Mouse (Mus musculus) splenic B cell, adult 2 months (primary cell): ENCODE results near the gene Igfbp7.
A peak's percentile ranks its signal among the peaks of the same experiment; 100 is the strongest.

ENCODE experiments used
- DNase-seq: peaks from one replicate; pipeline ENCODE4 v3.0.0-alpha.2; 2011; ENCODE audit warnings: low read depth, low spot score
- H3K27me3 ChIP-seq: 2 replicates; pipeline ENCODE4 v1.6.1; 2012; ENCODE audit warnings: mild to moderate bottlenecking, low read length, moderate library complexity, mixed read lengths; ENCODE audit not compliant: control insufficient read depth, poor library complexity, insufficient read depth, severe bottlenecking
- H3K36me3 ChIP-seq: 2 replicates; pipeline ENCODE4 v1.6.1; 2012; ENCODE audit warnings: mild to moderate bottlenecking, low read length, moderate library complexity, mixed read lengths; ENCODE audit not compliant: control insufficient read depth, poor library complexity, insufficient read depth, severe bottlenecking

Gene Igfbp7

DNA sequence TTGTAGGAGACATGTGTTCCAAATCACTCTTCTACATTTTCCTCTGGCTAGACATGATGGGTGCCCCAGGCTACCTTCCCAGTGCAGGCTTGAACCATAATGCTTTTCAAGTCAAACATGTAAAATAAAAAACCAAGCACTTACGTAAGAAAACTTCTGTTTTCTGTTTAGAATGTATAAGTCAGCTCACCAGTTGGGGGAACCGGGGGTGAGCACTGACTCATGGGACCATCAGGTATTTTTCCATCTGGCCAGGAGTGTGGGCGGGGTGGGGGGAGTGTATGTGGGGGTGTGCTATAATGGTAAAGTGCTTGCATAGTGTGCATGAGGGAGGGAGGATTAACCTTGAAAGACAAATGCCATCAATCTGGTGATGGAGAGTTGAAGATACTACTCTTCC is 29.8 kb downstream of the Igfbp7 start:
- H3K27me3 ChIP-seq: no peaks in the 10 kb centered on the region
- no peaks in the 10 kb centered on the region for H3K36me3 ChIP-seq
- DNase-seq: no peak

DNA sequence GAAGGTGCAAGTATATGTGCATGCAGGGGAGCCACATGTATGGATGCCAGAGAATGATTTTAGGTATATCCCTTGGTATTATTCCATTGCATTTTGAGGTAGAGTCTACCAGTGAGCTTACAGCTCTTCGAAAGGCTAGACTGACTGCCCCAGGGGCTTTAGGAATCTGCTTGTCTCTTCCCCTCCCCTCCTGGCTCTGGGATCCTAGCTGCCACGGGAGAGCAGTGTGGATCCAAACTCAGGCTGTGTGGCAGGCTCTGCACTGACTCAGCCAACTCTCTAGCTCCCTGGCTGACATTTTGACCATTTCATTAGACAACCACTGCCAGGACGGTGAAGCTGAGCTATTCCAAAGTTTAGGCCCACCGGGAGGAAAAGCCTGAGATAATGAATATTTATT is 32.3 kb downstream of the Igfbp7 start:
- H3K36me3 ChIP-seq: no peaks in the 10 kb centered on the region

DNA sequence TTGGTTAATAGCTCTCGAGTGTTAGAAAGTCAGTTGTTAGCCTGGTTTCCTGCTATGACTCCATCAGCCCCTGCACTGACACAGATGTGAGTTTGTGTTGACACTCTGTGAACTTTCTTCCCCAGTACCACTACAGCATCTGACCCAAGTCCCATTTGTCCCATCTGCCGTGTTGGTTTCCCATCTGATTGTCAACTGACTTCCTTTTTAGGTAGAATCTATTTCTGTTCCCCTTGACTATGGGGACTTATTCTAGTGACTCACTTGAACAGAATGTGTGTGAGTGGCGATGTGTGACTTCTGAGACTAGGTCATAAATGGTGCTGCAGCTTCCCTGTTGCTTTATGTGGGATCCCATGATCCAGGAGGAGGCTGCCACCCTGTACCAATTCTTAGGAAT is 32.9 kb downstream of the Igfbp7 start:
- Histone ChIP-seq H3K27me3 (no peaks in the 10 kb centered on the region), H3K36me3 (no peaks in the 10 kb centered on the region)
- no peak for DNase-seq

More for the DNA sequence above, 32.3 kb downstream of the Igfbp7 start:
- H3K27me3 ChIP-seq: no peaks in the 10 kb centered on the region
- DNase-seq: no peak

DNA sequence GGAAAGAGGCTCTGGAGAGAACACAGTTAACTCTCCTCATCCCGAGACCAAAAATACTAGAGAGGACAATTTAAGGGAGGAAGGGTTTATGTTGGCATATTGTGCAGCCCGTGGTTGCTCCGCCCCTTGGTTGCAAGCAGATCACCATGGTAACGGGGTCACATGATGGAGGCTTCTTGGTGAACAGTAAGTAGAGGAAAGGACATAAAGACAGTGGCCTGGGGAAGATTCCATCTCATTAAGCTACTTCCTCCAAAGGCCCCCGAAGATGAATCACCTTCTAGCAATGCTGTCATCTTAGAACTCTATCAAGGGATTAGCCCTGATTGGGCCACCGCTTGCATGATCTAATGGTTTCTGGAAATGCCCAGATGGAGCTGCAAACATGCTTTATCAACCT is 35.1 kb downstream of the Igfbp7 start:
- H3K27me3 ChIP-seq: no peaks in the 10 kb centered on the region
- DNase-seq: peak; percentile 48
- no peaks in the 10 kb centered on the region for H3K36me3 ChIP-seq

DNA sequence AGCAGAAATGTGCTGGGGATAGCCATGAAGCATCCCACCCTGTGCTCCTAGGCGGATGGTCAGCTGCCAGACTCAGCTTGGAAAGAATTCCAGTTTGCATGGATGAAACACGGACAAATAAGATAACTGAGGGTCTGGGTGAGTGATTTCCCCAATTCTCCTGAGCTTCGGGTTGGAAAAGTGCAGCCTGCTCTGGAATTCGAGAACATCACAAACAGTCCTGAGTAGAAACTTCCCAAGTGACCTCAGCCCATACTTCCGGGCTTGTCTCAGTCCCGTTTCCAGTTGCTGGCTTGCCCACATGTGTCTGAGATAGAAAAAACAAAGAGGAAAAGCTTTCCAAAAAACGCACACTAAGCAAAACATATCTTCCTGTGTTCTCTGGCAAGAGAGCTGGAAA is 35.6 kb downstream of the Igfbp7 start:
- no peak for DNase-seq
- H3K27me3 ChIP-seq: no peaks in the 10 kb centered on the region
- no peaks in the 10 kb centered on the region for H3K36me3 ChIP-seq

DNA sequence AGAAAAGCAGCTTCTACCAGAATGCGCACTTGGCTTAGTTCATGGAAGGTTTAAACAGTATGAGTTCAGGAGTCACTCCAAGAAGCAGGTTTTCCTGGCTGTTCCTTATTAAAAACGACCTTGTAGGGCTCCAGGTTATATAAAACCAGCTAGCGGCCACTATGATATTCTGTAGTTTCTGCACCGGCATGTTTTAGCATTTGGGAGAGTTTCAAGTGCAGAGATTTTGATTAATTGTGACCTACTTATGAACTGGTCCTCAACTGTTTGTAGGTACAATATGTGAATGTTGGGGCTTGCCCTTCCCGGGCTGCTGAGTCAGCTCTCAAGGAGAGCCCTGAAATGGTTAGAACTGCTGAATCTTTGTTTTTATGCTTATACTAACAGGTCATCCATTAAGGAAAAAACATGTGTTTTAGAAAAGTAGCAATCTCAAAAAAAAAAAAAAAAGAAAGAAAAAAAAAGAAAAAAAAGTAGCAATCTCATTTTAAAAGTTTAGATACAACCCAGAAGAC is 37.4 kb downstream of the Igfbp7 start:
- no peak for DNase-seq
- H3K27me3 ChIP-seq: no peaks in the 10 kb centered on the region

DNA sequence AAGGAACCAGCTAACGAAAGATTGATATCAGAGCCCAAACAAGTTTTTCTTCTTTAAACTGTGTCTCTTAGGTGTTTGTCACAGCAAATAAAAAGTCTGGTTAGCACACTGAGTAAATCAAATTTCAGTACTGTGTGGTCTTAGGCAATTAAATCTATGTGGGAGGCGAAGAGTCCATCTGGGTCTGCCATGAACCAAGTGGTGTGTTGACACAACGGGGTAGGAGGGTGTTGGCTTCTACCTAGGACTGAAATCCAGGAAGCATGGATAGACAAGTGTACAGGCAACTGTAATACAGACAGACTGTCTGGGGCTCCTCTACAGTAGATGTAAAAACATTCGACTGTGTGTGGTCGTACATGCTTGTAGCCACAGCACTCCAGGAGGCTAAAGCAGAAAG is 38.4 kb downstream of the Igfbp7 start:
- H3K36me3 ChIP-seq: no peaks in the 10 kb centered on the region
- H3K27me3 ChIP-seq: no peaks in the 10 kb centered on the region
- DNase-seq: no peak

More for the DNA sequence above, 37.4 kb downstream of the Igfbp7 start:
- H3K36me3 ChIP-seq: no peaks in the 10 kb centered on the region

DNA sequence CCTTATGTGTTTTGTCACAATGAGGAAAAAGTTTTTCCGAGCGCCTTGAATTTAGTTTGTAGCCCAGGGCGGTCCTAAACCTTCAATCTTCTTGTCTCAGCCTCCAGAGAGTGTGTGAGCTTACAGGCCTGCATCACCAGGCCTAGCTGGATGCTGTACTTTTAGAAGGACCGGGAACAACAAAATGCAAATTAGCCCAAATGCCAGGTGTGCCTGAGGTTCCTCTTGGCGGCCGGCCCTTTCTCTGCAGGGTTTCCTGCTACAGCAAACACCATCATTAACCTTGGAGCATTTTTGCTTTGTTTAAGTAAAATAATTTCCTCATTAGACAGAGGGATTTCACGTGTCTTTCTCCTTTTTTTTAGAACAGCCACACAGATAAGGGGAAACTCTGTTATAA is 39.6 kb downstream of the Igfbp7 start:
- Histone ChIP-seq H3K36me3 (no peaks in the 10 kb centered on the region), H3K27me3 (no peaks in the 10 kb centered on the region)
- no peak for DNase-seq

DNA sequence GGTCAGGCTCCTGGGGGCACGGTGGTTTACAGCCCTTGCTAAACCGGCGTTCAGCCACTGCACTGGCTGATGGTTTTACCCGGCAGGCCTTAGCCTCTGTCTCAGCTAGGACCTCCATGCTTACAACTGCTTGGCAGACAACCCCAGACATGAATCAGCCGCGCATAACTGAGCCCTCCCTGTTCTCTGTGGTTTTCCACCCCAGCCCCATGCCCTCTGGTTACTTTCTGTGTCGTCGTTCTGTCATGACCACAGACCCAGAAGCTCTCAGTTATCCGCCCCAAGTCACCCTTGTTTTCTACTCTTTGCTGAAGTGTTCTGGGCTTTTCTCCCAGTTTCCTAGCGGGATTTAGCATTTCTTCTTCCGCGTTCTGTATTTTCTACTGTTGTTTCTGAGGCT is 40.2 kb downstream of the Igfbp7 start:
- Histone ChIP-seq H3K27me3 (no peaks in the 10 kb centered on the region), H3K36me3 (no peaks in the 10 kb centered on the region)
- peak; percentile 19 for DNase-seq

DNA sequence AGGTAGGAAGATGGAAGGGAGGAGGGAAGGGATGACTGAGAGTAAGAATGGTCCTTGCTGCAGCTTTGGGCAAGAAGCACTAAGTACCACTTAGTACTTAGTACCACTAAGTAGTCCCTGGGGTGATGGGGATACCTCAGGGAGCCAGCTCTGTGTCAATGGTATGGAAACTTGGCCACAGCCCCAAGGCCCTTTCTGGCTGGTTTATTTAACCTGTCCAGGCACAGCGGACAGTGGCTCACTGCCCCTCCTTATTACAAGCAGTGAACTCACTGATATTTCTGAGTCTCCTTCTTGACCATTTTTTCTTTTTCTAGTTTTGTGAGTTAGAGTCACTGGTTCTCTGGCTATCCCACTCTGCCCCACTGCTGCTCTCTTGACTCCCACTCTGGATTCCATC is 40.7 kb downstream of the Igfbp7 start:
- no peaks in the 10 kb centered on the region for H3K27me3 ChIP-seq

DNA sequence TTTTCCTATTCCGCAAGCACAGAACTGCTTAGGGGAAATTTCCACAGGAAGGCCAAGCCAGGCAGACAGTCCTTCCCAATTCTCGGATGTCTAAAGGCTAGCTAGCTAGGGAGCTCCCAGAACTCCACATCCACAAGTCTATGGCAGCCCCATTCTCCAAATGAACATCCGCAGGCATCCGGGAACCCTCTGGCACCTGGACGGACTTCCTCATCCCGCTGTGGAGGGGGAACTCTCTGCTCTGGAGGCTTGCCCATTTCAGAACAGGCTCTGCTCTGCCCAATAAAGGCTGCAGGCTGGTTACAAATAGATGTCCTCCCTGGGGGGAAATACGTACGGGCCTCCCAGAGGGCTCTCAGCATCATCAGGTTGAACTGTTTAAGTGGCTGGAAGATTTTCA is 41.5 kb downstream of the Igfbp7 start:
- DNase-seq: no peak
- no peaks in the 10 kb centered on the region for H3K36me3 ChIP-seq
- no peaks in the 10 kb centered on the region for H3K27me3 ChIP-seq

More for the DNA sequence above, 40.7 kb downstream of the Igfbp7 start:
- H3K36me3 ChIP-seq: no peaks in the 10 kb centered on the region
- DNase-seq: no peak

DNA sequence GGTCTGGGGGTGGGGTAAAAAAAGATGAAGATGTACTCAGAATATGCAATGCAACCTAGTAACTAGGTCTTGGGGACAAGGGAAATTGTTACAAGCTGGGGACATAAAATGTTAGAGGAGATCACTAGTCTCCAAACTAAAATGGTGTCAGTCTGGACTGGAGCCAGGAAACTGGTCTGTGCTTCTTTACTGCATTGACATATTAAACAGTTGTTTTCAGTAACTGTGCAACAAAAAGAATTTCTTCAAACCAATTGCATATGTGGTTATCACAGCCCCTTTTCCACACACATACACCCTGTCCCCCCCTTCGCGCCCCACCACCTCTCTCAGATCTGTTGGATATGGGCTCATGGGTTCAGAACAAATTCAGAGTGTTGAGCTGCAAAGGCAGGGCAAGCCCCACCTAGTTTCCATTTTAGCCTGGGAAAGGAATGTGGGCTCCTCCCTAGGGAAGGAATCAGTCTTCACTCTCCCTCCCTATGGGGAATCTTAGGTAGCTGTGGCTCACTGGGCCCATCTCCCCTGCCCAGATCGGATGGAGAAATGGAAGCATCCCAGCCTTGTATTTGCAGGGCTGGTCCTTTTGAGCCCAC is 43.3 kb downstream of the Igfbp7 start:
- H3K36me3 ChIP-seq: no peaks in the 10 kb centered on the region
- no peak for DNase-seq
- H3K27me3 ChIP-seq: no peaks in the 10 kb centered on the region

DNA sequence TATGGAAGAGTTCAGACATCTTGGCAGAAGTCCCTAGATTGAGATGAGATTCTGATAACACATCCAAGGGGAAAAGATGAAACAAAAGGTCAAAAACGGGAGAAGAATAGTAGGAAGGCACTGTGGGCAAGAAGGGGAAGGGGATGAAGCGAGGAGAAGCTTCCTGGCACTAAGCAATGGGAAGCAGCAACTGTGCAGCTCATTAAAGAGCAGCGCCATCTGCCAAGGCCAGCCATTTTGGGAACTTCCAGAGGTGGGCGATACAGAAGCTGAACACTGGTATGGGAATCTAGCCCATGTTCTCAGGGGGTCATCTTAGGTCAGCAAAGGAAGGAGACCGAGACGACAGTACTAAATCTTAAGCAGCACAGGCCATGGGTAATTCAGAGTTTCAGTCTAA is 44.2 kb downstream of the Igfbp7 start:
- no peak for DNase-seq
- Histone ChIP-seq H3K27me3 (no peaks in the 10 kb centered on the region), H3K36me3 (no peaks in the 10 kb centered on the region)

DNA sequence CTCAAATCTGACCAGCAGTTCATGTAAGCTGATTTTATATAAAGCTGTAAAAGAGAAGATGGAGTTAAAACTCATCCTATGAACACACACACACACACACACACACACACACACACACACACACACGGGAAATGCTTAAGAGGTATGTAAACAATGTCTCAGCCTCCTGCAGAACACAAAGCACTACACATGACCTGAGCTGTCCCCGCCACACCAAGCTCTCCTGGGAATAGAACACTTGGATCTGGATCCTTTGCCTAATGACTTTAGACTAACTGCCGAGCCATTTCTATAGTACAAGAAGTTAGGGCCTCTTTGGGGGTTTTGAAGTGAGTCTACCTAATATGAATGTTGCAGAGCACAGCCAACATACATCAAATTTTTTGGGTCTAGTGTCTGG is 45.7 kb downstream of the Igfbp7 start:
- H3K27me3 ChIP-seq: no peaks in the 10 kb centered on the region
- no peak for DNase-seq

DNA sequence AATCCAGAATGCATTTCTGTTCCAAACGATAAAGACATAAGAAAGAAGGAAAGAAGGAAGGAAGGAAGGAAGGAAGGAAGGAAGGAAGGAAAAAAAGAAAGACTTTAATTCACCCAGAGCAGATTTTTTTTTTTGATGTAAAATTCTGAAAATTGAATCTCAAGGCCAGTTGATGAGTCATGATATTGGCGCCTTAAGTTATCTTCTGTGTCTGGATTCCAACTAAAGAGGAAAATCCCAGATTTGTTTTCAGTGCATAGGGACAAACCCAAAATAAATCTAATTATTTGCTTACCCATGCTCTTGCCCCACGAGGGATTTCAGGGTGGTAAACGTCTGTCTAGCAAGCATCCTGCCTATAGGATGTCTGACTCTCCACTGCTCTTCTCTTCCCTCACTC is 46.8 kb downstream of the Igfbp7 start:
- H3K27me3 ChIP-seq: no peaks in the 10 kb centered on the region

More for the DNA sequence above, 45.7 kb downstream of the Igfbp7 start:
- no peaks in the 10 kb centered on the region for H3K36me3 ChIP-seq

DNA sequence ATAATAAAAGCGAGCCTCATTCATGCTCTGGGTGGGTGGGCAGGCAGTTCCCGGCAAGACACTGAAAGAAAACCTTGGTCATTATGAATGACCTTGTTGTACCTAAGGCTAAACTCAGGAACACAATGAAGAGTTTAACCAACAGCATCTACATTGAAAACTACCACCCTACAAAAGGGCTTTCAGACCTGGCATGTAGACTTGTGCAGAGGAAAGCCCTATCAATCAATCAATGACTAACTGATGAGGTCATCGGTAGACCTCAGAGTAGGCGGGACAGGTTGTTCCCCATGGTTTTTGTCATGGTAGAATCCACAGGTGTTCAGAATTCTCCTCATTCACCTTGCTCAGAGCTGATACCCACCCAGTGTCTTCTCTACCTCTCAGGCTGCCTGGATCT is 47.9 kb downstream of the Igfbp7 start:
- H3K27me3 ChIP-seq: no peaks in the 10 kb centered on the region
- no peak for DNase-seq
- no peaks in the 10 kb centered on the region for H3K36me3 ChIP-seq

More for the DNA sequence above, 46.8 kb downstream of the Igfbp7 start:
- no peak for DNase-seq
- H3K36me3 ChIP-seq: no peaks in the 10 kb centered on the region
